Mouse (Mus musculus): ENCODE results near the gene Keap1.

GRCm38 (mm10) chr9:21204156-21204527, 35.0 kb downstream of the Keap1 start:
- no peak for TF ChIP-seq CTCF (IDR thresholded peaks at IDR 0.05; ENCODE audit: insufficient read depth, low read depth, low read length)
- no peak for TF ChIP-seq POLR2A (IDR thresholded peaks at IDR 0.05; ENCODE audit: insufficient read depth, low read depth, low read length)

Measured in olfactory bulb, adult 2 months (tissue).